Mouse (Mus musculus) small intestine, adult 2 months (tissue): ENCODE measurements around the gene Qprt. TPM values are rescaled to one million over a fixed set of nuclear protein-coding genes. Genes with fewer than 3 reads are reported as not detected.

Experiments used
- H3K27ac ChIP-seq: fragments of 200-500 bp; 2 replicates; pipeline ENCODE4 v1.5.1; 2012; ENCODE audit warnings: low read depth, low read length, control low read depth, inconsistent platforms; ENCODE audit not compliant: insufficient read depth
- H3K27me3 ChIP-seq: fragments of 200-500 bp; 2 replicates; pipeline ENCODE4 v1.6.1; 2012; ENCODE audit warnings: mild to moderate bottlenecking, moderate library complexity, low read length, inconsistent platforms; ENCODE audit not compliant: control insufficient read depth, insufficient read depth
- H3K36me3 ChIP-seq: fragments of 200-500 bp; 2 replicates; pipeline ENCODE4 v1.6.1; 2012; ENCODE audit warnings: mild to moderate bottlenecking, low read length, control low read depth, inconsistent platforms; ENCODE audit not compliant: control insufficient read depth, insufficient read depth
- H3K4me1 ChIP-seq: fragments of 200-500 bp; 2 replicates; pipeline ENCODE4 v1.6.1; 2012; ENCODE audit warnings: low read length, inconsistent platforms, mixed read lengths; ENCODE audit not compliant: control insufficient read depth, insufficient read depth, insufficient read length
- H3K4me3 ChIP-seq: fragments of 200-500 bp; 2 replicates; pipeline ENCODE4 v1.5.1; 2012; ENCODE audit warnings: low read depth, mild to moderate bottlenecking, control low read depth, inconsistent platforms, low read length, moderate library complexity
- CTCF ChIP-seq: fragments of 200-500 bp; IDR thresholded peaks from 2 replicates; pipeline ENCODE4 v1.5.1; 2012; ENCODE audit warnings: low read depth, mild to moderate bottlenecking, control low read depth, inconsistent platforms, low read length, moderate library complexity, mixed read lengths; ENCODE audit not compliant: insufficient replicate concordance, insufficient read length; ENCODE audit errors: extremely low read depth
- POLR2A ChIP-seq: fragments of 200-500 bp; IDR thresholded peaks from 2 replicates; pipeline ENCODE4 v1.6.1; 2012; ENCODE audit warnings: low read depth, mild to moderate bottlenecking, control low read depth, inconsistent platforms, low read length, moderate library complexity
- WGBS: fragments of 180-500 bp; shearing (Covaris S2); methylation state at CpG from one replicate; pipeline ENCODE4 v1.1.7; 2018; 5-methylcytosine and 5-hydroxymethylcytosine counted together
- polyA plus RNA-seq: library from polyadenylated mRNA; depleted of rRNA; stranded (reverse); fragments of >200 nt; gene quantifications from 2 replicates; pipeline ENCODE4 v1.2.3, GENCODE M21; 2012; rRNA removed

Qprt gene
- polyA plus RNA-seq, 1 experiment = 1.7 TPM

- no peaks in the 10 kb centered on the region; the same call in 1 of the 2 replicates for H3K4me1 ChIP-seq
- no peaks in the 10 kb centered on the region for H3K36me3 ChIP-seq
- WGBS = 18% methylated on average over 4 of the region's 4 CpGs
- H3K4me3 ChIP-seq = no peak overlapping the region
- no peak overlapping the region for H3K27ac ChIP-seq
- no peaks in the 10 kb centered on the region for H3K27me3 ChIP-seq
- TF ChIP-seq POLR2A = no peak
- TF ChIP-seq CTCF = no peak
Measured at GRCm38 (mm10) chr7:127070871-127071413, 51.1 kb downstream of the Qprt start.

GRCm38 (mm10) chr7:127066317-127066716 lies 55.7 kb downstream of the Qprt start:
- no peak for TF ChIP-seq CTCF
- no peak for TF ChIP-seq POLR2A
- H3K27ac ChIP-seq = no peak overlapping the region

DNA sequence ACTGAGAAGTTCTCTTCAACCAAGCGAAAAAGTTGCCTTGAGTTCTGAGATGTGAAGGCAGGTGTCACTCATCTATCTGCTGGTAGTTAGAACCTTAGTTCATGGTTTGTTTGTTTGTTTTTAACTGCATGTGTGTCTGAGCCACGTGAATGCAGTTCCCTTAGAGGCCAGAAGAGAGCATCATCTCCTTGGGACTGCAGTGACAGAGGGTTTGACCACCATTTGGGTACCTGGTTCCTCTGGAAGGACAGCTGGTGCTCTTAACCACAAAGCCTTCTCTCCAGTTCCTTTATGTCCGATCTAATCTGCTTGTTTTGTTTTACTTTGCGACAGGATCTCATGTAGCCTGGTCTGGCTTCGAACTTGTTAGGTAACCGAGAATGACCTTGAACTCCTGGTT lies 56.5 kb downstream of the Qprt start:
- Histone ChIP-seq H3K4me1 (no peaks in the 10 kb centered on the region), H3K36me3 (no peaks in the 10 kb centered on the region), H3K27ac (no peak overlapping the region), H3K4me3 (no peak overlapping the region), H3K27me3 (peaks cover 3% of the 10 kb centered on the region; the same call in 1 of the 2 replicates)
- 87% methylated on average over 6 of the region's 6 CpGs for WGBS
- TF ChIP-seq POLR2A = no peak
- TF ChIP-seq CTCF = no peak

More at GRCm38 (mm10) chr7:127066317-127066716, 55.7 kb downstream of the Qprt start:
- Histone ChIP-seq H3K4me3 (no peak overlapping the region), H3K36me3 (no peaks in the 10 kb centered on the region), H3K27me3 (no peaks in the 10 kb centered on the region), H3K4me1 (no peaks in the 10 kb centered on the region; the same call in 1 of the 2 replicates)
- 61% methylated on average over 4 of the region's 4 CpGs for WGBS

Other genes with a start within 250 kb of the Qprt start
- gene Taok2, start 237.5 kb downstream of the Qprt start, polyA plus RNA-seq = 42.3 and 77.4 TPM in 2 replicates
- 51.5 and 143 TPM in 2 replicates for gene Tmem219, start 199.3 kb downstream of the Qprt start, polyA plus RNA-seq
- 9.1 and 18.8 TPM in 2 replicates for gene Kctd13, start 193.3 kb downstream of the Qprt start, polyA plus RNA-seq
- gene Asphd1, start 172.6 kb downstream of the Qprt start, polyA plus RNA-seq = 0.18 and 0.19 TPM in 2 replicates
- 1.3 and 2.6 TPM in 2 replicates for gene Sez6l2, start 171.7 kb downstream of the Qprt start, polyA plus RNA-seq
- 157 and 467 TPM in 2 replicates for gene Cdipt, start 146.3 kb downstream of the Qprt start, polyA plus RNA-seq
- 0.15 and 0.74 TPM in 2 replicates for gene Cdiptos, start 146.1 kb downstream of the Qprt start, polyA plus RNA-seq
- gene Mvp, start 107.6 kb downstream of the Qprt start, polyA plus RNA-seq = 148 and 353 TPM in 2 replicates
- gene Pagr1b, start 105.7 kb downstream of the Qprt start, polyA plus RNA-seq = 0.76 and 2.9 TPM in 2 replicates
- gene Pagr1a, start 104.9 kb downstream of the Qprt start, polyA plus RNA-seq = 1.6 and 3.7 TPM in 2 replicates
- 9.5 and 26.4 TPM in 2 replicates for gene Gm42742, start 101.1 kb downstream of the Qprt start, polyA plus RNA-seq
- gene Prrt2, start 101.0 kb downstream of the Qprt start, polyA plus RNA-seq = 1.3 and 2.7 TPM in 2 replicates
- 103 and 248 TPM in 2 replicates for gene Maz, start 95.2 kb downstream of the Qprt start, polyA plus RNA-seq
- 3.7 and 5.8 TPM in 2 replicates for gene Kif22, start 79.8 kb downstream of the Qprt start, polyA plus RNA-seq
- gene Zg16, start 34.9 kb downstream of the Qprt start, polyA plus RNA-seq = 4,647 and 5,350 TPM in 2 replicates
- gene AI467606, start 30.9 kb downstream of the Qprt start, polyA plus RNA-seq = 21.2 and 22.7 TPM in 2 replicates
- gene Spn, start 15.6 kb upstream of the Qprt start, polyA plus RNA-seq = 2.4 and 3.9 TPM in 2 replicates
- gene Cd2bp2, start 73.8 kb upstream of the Qprt start, polyA plus RNA-seq = 7.6 and 13.9 TPM in 2 replicates
- gene Tbc1d10b, start 86.2 kb upstream of the Qprt start, polyA plus RNA-seq = 17.5 and 44.1 TPM in 2 replicates
- 0.74 and 1.3 TPM in 2 replicates for gene Mylpf, start 86.7 kb upstream of the Qprt start, polyA plus RNA-seq
- gene Zfp553, start 110.8 kb upstream of the Qprt start, polyA plus RNA-seq = 4.9 and 8.1 TPM in 2 replicates
- gene Sept1, start 110.9 kb upstream of the Qprt start, polyA plus RNA-seq = 14.3 and 34.1 TPM in 2 replicates
- 100.0 and 118 TPM in 2 replicates for gene Zfp771, start 122.0 kb upstream of the Qprt start, polyA plus RNA-seq
- 56.3 and 62.1 TPM in 2 replicates for gene Dctpp1, start 138.5 kb upstream of the Qprt start, polyA plus RNA-seq
- 44.5 and 81.9 TPM in 2 replicates for gene Sephs2, start 151.8 kb upstream of the Qprt start, polyA plus RNA-seq
- 5.7 and 12.5 TPM in 2 replicates for gene Itgal, start 174.0 kb upstream of the Qprt start, polyA plus RNA-seq
- gene Zfp768, start 223.4 kb upstream of the Qprt start, polyA plus RNA-seq = 27.3 and 47.4 TPM in 2 replicates